Mouse (Mus musculus): Measurements from ENCODE around the gene Gal3st2. TPM values are rescaled to one million over a fixed set of nuclear protein-coding genes. Genes with fewer than 3 reads are reported as not detected.
"Not testable (repeated sequence)": the region's sequence is repeated elsewhere in the genome, so short reads cannot be mapped to it uniquely, and the experiment has no call there.

Gal3st2 gene
- polyA plus RNA-seq (2014; fragmentation: Nextera tagmentation; extraction: Ambion mirVana) = 0.17 TPM in 1 of 2 replicates, not detected in the other

- not testable (repeated sequence) for ATAC-seq (replicated peaks; ENCODE audit: insufficient number of reproducible peaks, low FRiP score, low TSS enrichment); H3K9me3 ChIP-seq (replicated peaks; ENCODE audit: control insufficient read depth, low read length); H3K4me1 ChIP-seq (ENCODE audit: control insufficient read depth, insufficient read depth, low read length); H3K9ac ChIP-seq (ENCODE audit: low read depth, low read length); H3K27ac ChIP-seq (ENCODE audit: low read depth, low read length); H3K36me3 ChIP-seq (ENCODE audit: control insufficient read depth, insufficient read depth, low read length); H3K27me3 ChIP-seq (ENCODE audit: control insufficient read depth, insufficient read depth, low read length); H3K4me3 ChIP-seq (ENCODE audit: low read depth, low read length); H3K4me2 ChIP-seq
- 58% methylated on average over 2 of the region's 2 CpGs for WGBS (ENCODE audit: insufficient replicate concordance)
These were observed at the start of gene Gal3st2 for GRCm38 (mm10) chr1:93861048-93861447. Gal3st2 (plus strand) TSS chr1:93861306.

- Histone ChIP-seq H3K4me3 (ENCODE audit: low read depth, low read length) (no peak overlapping the region), H3K9ac (ENCODE audit: low read depth, low read length) (no peak overlapping the region), H3K36me3 (ENCODE audit: control insufficient read depth, insufficient read depth, low read length) (peaks cover 36% of the 10 kb centered on the region), H3K27me3 (ENCODE audit: control insufficient read depth, insufficient read depth, low read length) (no peaks in the 10 kb centered on the region), H3K27ac (ENCODE audit: low read depth, low read length) (no peak overlapping the region), H3K4me2 (no peak overlapping the region), H3K9me3 (replicated peaks; ENCODE audit: control insufficient read depth, low read length) (no peaks in the 10 kb centered on the region), H3K4me1 (ENCODE audit: control insufficient read depth, insufficient read depth, low read length) (no peaks in the 10 kb centered on the region)
- 86% methylated on average over 8 of the region's 8 CpGs for WGBS (ENCODE audit: insufficient replicate concordance)
- no peak for ATAC-seq (replicated peaks; ENCODE audit: insufficient number of reproducible peaks, low FRiP score, low TSS enrichment)
These were observed 49.5 kb upstream of the Gal3st2 start for GRCm38 (mm10) chr1:93811495-93812039.

GRCm38 (mm10) chr1:93817823-93818532 lies 43.1 kb upstream of the Gal3st2 start:
- Histone ChIP-seq H3K27me3 (ENCODE audit: control insufficient read depth, insufficient read depth, low read length) (no peaks in the 10 kb centered on the region), H3K27ac (ENCODE audit: low read depth, low read length) (no peak overlapping the region), H3K9me3 (replicated peaks; ENCODE audit: control insufficient read depth, low read length) (no peaks in the 10 kb centered on the region), H3K36me3 (ENCODE audit: control insufficient read depth, insufficient read depth, low read length) (peaks cover 48% of the 10 kb centered on the region), H3K9ac (ENCODE audit: low read depth, low read length) (no peak overlapping the region), H3K4me3 (ENCODE audit: low read depth, low read length) (no peak overlapping the region), H3K4me2 (no peak overlapping the region), H3K4me1 (ENCODE audit: control insufficient read depth, insufficient read depth, low read length) (no peaks in the 10 kb centered on the region)
- 89% methylated on average over 8 of the region's 8 CpGs for WGBS (ENCODE audit: insufficient replicate concordance)
- ATAC-seq (replicated peaks; ENCODE audit: insufficient number of reproducible peaks, low FRiP score, low TSS enrichment) = no peak

- no peak overlapping the region for H3K27ac ChIP-seq (ENCODE audit: low read depth, low read length)
- no peaks in the 10 kb centered on the region for H3K4me1 ChIP-seq (ENCODE audit: control insufficient read depth, insufficient read depth, low read length)
- WGBS (ENCODE audit: insufficient replicate concordance) = 93% methylated on average over 7 of the region's 7 CpGs
- no peak for ATAC-seq (replicated peaks; ENCODE audit: insufficient number of reproducible peaks, low FRiP score, low TSS enrichment)
- H3K9ac ChIP-seq (ENCODE audit: low read depth, low read length) = no peak overlapping the region
- H3K9me3 ChIP-seq (replicated peaks; ENCODE audit: control insufficient read depth, low read length) = no peaks in the 10 kb centered on the region
- H3K4me2 ChIP-seq = no peak overlapping the region
- H3K4me3 ChIP-seq (ENCODE audit: low read depth, low read length) = no peak overlapping the region
- peaks cover 48% of the 10 kb centered on the region for H3K36me3 ChIP-seq (ENCODE audit: control insufficient read depth, insufficient read depth, low read length)
- no peaks in the 10 kb centered on the region for H3K27me3 ChIP-seq (ENCODE audit: control insufficient read depth, insufficient read depth, low read length)
These were observed 42.4 kb upstream of the Gal3st2 start for GRCm38 (mm10) chr1:93818722-93819121.

- ATAC-seq (replicated peaks; ENCODE audit: insufficient number of reproducible peaks, low FRiP score, low TSS enrichment) = no peak
- no peak overlapping the region for H3K9ac ChIP-seq (ENCODE audit: low read depth, low read length)
- 72% methylated on average over 3 of the region's 3 CpGs for WGBS (ENCODE audit: insufficient replicate concordance)
- H3K27me3 ChIP-seq (ENCODE audit: control insufficient read depth, insufficient read depth, low read length) = no peaks in the 10 kb centered on the region
- H3K36me3 ChIP-seq (ENCODE audit: control insufficient read depth, insufficient read depth, low read length) = peaks cover 15% of the 10 kb centered on the region
- H3K4me1 ChIP-seq (ENCODE audit: control insufficient read depth, insufficient read depth, low read length) = peaks cover 7% of the 10 kb centered on the region
- H3K4me2 ChIP-seq = no peak overlapping the region
- peak overlapping the region; percentile 93; the same call in 1 of the 2 replicates for H3K27ac ChIP-seq (ENCODE audit: low read depth, low read length)
- H3K4me3 ChIP-seq (ENCODE audit: low read depth, low read length) = no peak overlapping the region
- no peaks in the 10 kb centered on the region for H3K9me3 ChIP-seq (replicated peaks; ENCODE audit: control insufficient read depth, low read length)
These were observed 37.2 kb upstream of the Gal3st2 start for GRCm38 (mm10) chr1:93823796-93824495.

GRCm38 (mm10) chr1:93824609-93825008 lies 36.5 kb upstream of the Gal3st2 start, which contains the start of gene D2hgdh:
D2hgdh (plus strand) TSS chr1:93824909.
- H3K27ac ChIP-seq (ENCODE audit: low read depth, low read length) = peak within 1 kb of the TSS; percentile 93
- no peak; the same call in 1 of the 2 replicates for ATAC-seq (replicated peaks; ENCODE audit: insufficient number of reproducible peaks, low FRiP score, low TSS enrichment)

GRCm38 (mm10) chr1:93825105-93825674 lies 35.9 kb upstream of the Gal3st2 start:
- Histone ChIP-seq H3K27me3 (ENCODE audit: control insufficient read depth, insufficient read depth, low read length) (no peaks in the 10 kb centered on the region), H3K9me3 (replicated peaks; ENCODE audit: control insufficient read depth, low read length) (no peaks in the 10 kb centered on the region), H3K4me2 (peak overlapping the region; percentile 89), H3K9ac (ENCODE audit: low read depth, low read length) (peak overlapping the region; percentile 77), H3K36me3 (ENCODE audit: control insufficient read depth, insufficient read depth, low read length) (peaks cover 7% of the 10 kb centered on the region; the same call in 1 of the 2 replicates), H3K4me3 (ENCODE audit: low read depth, low read length) (peak overlapping the region; percentile 61), H3K27ac (ENCODE audit: low read depth, low read length) (peak overlapping the region; percentile 93), H3K4me1 (ENCODE audit: control insufficient read depth, insufficient read depth, low read length) (peaks cover 7% of the 10 kb centered on the region)
- under 1% methylated on average over 30 of the region's 30 CpGs for WGBS (ENCODE audit: insufficient replicate concordance)
- peak; percentile 95 for ATAC-seq (replicated peaks; ENCODE audit: insufficient number of reproducible peaks, low FRiP score, low TSS enrichment)

More at GRCm38 (mm10) chr1:93824609-93825008, 36.5 kb upstream of the Gal3st2 start, which contains the start of gene D2hgdh:
- Histone ChIP-seq H3K9ac (ENCODE audit: low read depth, low read length) (peak within 1 kb of the TSS; percentile 77), H3K4me2 (peak within 1 kb of the TSS; percentile 89), H3K4me1 (ENCODE audit: control insufficient read depth, insufficient read depth, low read length) (peaks cover 7% of the 10 kb centered on the region), H3K27me3 (ENCODE audit: control insufficient read depth, insufficient read depth, low read length) (no peaks in the 10 kb centered on the region), H3K36me3 (ENCODE audit: control insufficient read depth, insufficient read depth, low read length) (peaks cover 8% of the 10 kb centered on the region), H3K9me3 (replicated peaks; ENCODE audit: control insufficient read depth, low read length) (no peaks in the 10 kb centered on the region), H3K4me3 (ENCODE audit: low read depth, low read length) (peak within 1 kb of the TSS; percentile 61)
- 6% methylated on average over 10 of the region's 10 CpGs for WGBS (ENCODE audit: insufficient replicate concordance)

GRCm38 (mm10) chr1:93825771-93826539 lies 35.2 kb upstream of the Gal3st2 start:
- Histone ChIP-seq H3K4me3 (ENCODE audit: low read depth, low read length) (peak overlapping the region; percentile 61), H3K9me3 (replicated peaks; ENCODE audit: control insufficient read depth, low read length) (no peaks in the 10 kb centered on the region), H3K4me2 (peak overlapping the region; percentile 89), H3K27ac (ENCODE audit: low read depth, low read length) (peak overlapping the region; percentile 93), H3K36me3 (ENCODE audit: control insufficient read depth, insufficient read depth, low read length) (peaks cover 5% of the 10 kb centered on the region; the same call in 1 of the 2 replicates), H3K4me1 (ENCODE audit: control insufficient read depth, insufficient read depth, low read length) (peaks cover 7% of the 10 kb centered on the region), H3K9ac (ENCODE audit: low read depth, low read length) (peak overlapping the region; percentile 77), H3K27me3 (ENCODE audit: control insufficient read depth, insufficient read depth, low read length) (no peaks in the 10 kb centered on the region)
- no peak for ATAC-seq (replicated peaks; ENCODE audit: insufficient number of reproducible peaks, low FRiP score, low TSS enrichment)
- WGBS (ENCODE audit: insufficient replicate concordance) = 46% methylated on average over 27 of the region's 27 CpGs

Data from heart, embryonic 11.5 days (tissue).